Mouse (Mus musculus) telencephalon, adult 2 months (tissue): ENCODE measurements at regions not wholly inside any gene's neighbourhood (a gene's known extent, or its start where the extent isn't known, plus 50 kb on each side); places are given as distances from the start of the nearest gene placed in this dataset.

Experiments
- DNase-seq: peaks from one replicate; pipeline ENCODE4 v3.0.0-alpha.2; 2011; ENCODE audit warnings: low read depth, low spot score

DNA sequence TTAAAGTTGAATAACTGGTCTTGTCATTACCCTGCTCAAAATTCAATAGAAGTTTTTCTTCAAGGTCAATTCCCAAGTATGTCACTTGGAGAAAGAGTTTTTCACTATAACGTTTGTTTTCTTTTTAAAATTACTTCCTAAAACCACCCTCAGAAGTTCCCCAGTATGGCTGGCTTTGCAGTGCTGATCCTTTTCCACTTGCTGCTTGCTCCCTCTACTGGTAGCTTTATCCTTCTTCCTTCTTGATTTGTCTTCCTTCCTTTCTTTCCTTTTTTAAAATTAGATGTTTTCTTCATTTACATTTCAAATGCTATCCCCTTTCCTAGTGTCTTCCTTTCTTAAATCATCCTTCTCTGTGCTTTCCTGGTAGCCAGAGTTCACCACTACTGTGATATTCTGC, 73.6 kb downstream of the Rtl3 start:
- DNase-seq, result peak; percentile 0
